Mouse (Mus musculus) thymus, adult 2 months (tissue): ENCODE measurements at regions not wholly inside any gene's neighbourhood (a gene's known extent, or its start where the extent isn't known, plus 50 kb on each side); places are given as distances from the start of the nearest gene placed in this dataset.

Experiments
- DNase-seq: peaks from one replicate; pipeline ENCODE4 v3.0.0; 2021
- H3K27ac ChIP-seq: fragments of 200-500 bp; 2 replicates; pipeline ENCODE4 v1.5.1; 2012; ENCODE audit warnings: low read length, control low read depth; ENCODE audit not compliant: control insufficient read depth, insufficient read depth
- H3K27me3 ChIP-seq: fragments of 200-500 bp; 2 replicates; pipeline ENCODE4 v1.6.1; 2012; ENCODE audit warnings: mild to moderate bottlenecking, low read length, moderate library complexity, mixed read lengths; ENCODE audit not compliant: control insufficient read depth, insufficient read depth
- H3K36me3 ChIP-seq: fragments of 200-500 bp; 2 replicates; pipeline ENCODE4 v1.6.1; 2012; ENCODE audit warnings: mild to moderate bottlenecking, low read length, moderate library complexity; ENCODE audit not compliant: control insufficient read depth, insufficient read depth
- H3K4me1 ChIP-seq: fragments of 200-500 bp; replicated peaks from 2 replicates; pipeline ENCODE4 v1.6.1; 2012; ENCODE audit warnings: low read length; ENCODE audit not compliant: control insufficient read depth, insufficient read depth
- H3K4me3 ChIP-seq: fragments of 200-500 bp; 2 replicates; pipeline ENCODE4 v1.5.1; 2012; ENCODE audit warnings: mild to moderate bottlenecking, low read length, control low read depth, moderate library complexity; ENCODE audit not compliant: control insufficient read depth, insufficient read depth
- CTCF ChIP-seq: fragments of 200-500 bp; IDR thresholded peaks from 2 replicates; pipeline ENCODE4 v1.5.1; 2012; ENCODE audit warnings: mild to moderate bottlenecking, control low read depth, low read length, moderate library complexity, borderline replicate concordance; ENCODE audit not compliant: control insufficient read depth, poor library complexity, insufficient read depth; ENCODE audit errors: extremely low read depth
- POLR2A ChIP-seq: fragments of 200-500 bp; IDR thresholded peaks from 2 replicates; pipeline ENCODE4 v1.6.1; 2012; ENCODE audit warnings: mild to moderate bottlenecking, low read length, control low read depth, moderate library complexity; ENCODE audit not compliant: control insufficient read depth, poor library complexity, insufficient read depth; ENCODE audit errors: extremely low read depth
- WGBS: fragments of 180-500 bp; shearing (Covaris S2); methylation state at CpG from one replicate; pipeline ENCODE4 v1.1.7; 2018; 5-methylcytosine and 5-hydroxymethylcytosine counted together

DNA sequence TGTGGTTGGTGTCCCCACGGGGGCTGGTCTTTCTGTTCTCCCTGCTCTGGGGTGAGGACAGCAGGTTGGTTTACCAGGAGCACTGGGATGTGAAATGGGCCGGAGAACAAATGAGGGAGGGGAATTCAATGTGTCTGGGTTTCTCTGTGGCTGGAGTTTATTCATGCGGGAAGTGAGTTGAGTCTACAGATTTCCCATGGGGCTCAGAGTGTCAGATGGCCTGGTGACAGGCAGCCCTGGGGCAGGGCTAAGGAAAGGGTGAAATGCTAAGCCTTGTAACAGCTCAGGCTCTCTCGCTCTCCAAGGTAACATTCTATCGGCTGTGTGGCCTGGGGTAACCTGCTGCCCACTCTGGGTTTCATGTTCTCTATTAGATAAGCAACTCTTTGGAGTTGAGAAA, 167.5 kb downstream of the Gm26897 start:
- TF ChIP-seq CTCF (no peak), POLR2A (no peak)
- Histone ChIP-seq H3K27me3 (no peaks in the 10 kb centered on the region; the same call in 1 of the 2 replicates), H3K4me1 (no peaks in the 10 kb centered on the region), H3K27ac (no peak overlapping the region), H3K4me3 (no peak overlapping the region), H3K36me3 (no peaks in the 10 kb centered on the region)
- 74% methylated on average over 5 of the region's 5 CpGs for WGBS
- DNase-seq: no peak

GRCm38 (mm10) chr5:111901678-111902077, 168.0 kb downstream of the Gm26897 start:
- no peak for TF ChIP-seq POLR2A
- TF ChIP-seq CTCF: no peak

GRCm38 (mm10) chr5:111908085-111908484, 174.4 kb downstream of the Gm26897 start:
- Histone ChIP-seq H3K4me3 (no peak overlapping the region), H3K4me1 (no peaks in the 10 kb centered on the region; the same call in 1 of the 2 replicates), H3K27me3 (no peaks in the 10 kb centered on the region), H3K36me3 (no peaks in the 10 kb centered on the region), H3K27ac (no peak overlapping the region)
- TF ChIP-seq POLR2A (no peak), CTCF (no peak)
- no peak for DNase-seq
- 93% methylated on average over 14 of the region's 14 CpGs for WGBS

More at GRCm38 (mm10) chr5:111901678-111902077, 168.0 kb downstream of the Gm26897 start:
- no peaks in the 10 kb centered on the region; the same call in 1 of the 2 replicates for H3K27me3 ChIP-seq
- H3K27ac ChIP-seq: no peak overlapping the region
- H3K4me1 ChIP-seq: no peaks in the 10 kb centered on the region
- no peak overlapping the region for H3K4me3 ChIP-seq
- DNase-seq: peak; percentile 65
- 18% methylated on average over 5 of the region's 5 CpGs for WGBS
- H3K36me3 ChIP-seq: no peaks in the 10 kb centered on the region

DNA sequence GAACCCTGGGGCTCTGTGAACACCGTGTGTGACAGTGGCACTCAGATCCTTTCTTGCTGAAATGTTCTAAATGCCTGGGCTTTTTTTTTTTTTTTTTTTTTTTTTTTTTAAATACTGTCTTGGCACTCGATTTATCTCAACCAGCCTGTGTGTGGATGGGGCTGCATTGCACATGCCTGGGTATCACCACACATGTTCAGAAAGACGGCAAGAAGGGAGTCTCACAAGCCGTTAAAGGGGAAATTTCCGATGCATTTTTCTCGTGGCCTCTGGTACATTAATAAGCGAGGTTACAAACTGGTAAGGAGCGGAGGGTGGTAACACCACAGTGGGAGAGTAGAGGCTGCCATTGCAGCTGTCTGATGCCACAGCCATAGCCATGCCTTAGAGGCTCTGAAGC, 176.8 kb downstream of the Gm26897 start:
- DNase-seq: no peak
- WGBS: 69% methylated on average over 8 of the region's 8 CpGs
- Histone ChIP-seq H3K36me3 (no peaks in the 10 kb centered on the region), H3K4me1 (no peaks in the 10 kb centered on the region; the same call in 1 of the 2 replicates), H3K4me3 (no peak overlapping the region), H3K27me3 (no peaks in the 10 kb centered on the region), H3K27ac (no peak overlapping the region)
- no peak for TF ChIP-seq CTCF
- TF ChIP-seq POLR2A: no peak

GRCm38 (mm10) chr5:111913354-111913753, 179.6 kb downstream of the Gm26897 start:
- DNase-seq: no peak
- H3K36me3 ChIP-seq: no peaks in the 10 kb centered on the region
- no peak overlapping the region for H3K27ac ChIP-seq
- TF ChIP-seq CTCF (no peak), POLR2A (no peak)
- 66% methylated on average over 7 of the region's 7 CpGs for WGBS
- H3K27me3 ChIP-seq: no peaks in the 10 kb centered on the region
- H3K4me3 ChIP-seq: no peak overlapping the region
- no peaks in the 10 kb centered on the region; the same call in 1 of the 2 replicates for H3K4me1 ChIP-seq

- no peaks in the 10 kb centered on the region for H3K27me3 ChIP-seq
- H3K4me3 ChIP-seq: no peak overlapping the region
- WGBS: 79% methylated on average over 3 of the region's 3 CpGs
- TF ChIP-seq POLR2A (no peak), CTCF (no peak)
- H3K36me3 ChIP-seq: no peaks in the 10 kb centered on the region
- no peak overlapping the region for H3K27ac ChIP-seq
- no peak for DNase-seq
- no peaks in the 10 kb centered on the region; the same call in 1 of the 2 replicates for H3K4me1 ChIP-seq
Observed at GRCm38 (mm10) chr5:111914296-111914695, 180.6 kb downstream of the Gm26897 start.

DNA sequence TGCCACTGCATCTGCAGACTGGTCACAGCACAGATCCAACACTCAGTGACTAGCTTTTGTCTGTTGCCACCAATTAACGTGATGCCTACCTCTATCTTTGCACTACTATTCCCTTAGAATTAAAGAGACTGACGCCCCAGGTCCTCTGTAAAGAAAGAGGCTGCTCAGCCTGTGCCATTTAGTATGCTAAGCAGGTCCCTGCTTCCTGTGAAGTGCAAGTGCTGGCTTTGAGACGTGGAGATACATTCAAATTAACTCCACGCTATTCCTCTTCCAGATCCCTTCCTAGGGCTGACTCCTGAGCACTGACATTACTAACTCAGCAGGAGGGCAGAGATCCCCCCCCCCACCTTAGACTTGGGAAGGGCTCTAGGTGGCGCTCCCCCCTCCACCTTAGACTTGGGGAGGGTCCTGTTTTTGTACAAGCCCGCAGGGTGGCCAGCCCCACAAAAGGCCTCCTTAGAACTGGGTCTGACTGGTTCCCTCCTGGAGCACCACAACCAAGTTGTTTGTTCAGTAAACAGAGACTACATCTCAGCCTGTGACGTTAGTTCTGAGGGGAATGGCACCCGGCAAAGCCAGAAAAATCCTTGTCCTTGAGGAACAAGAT, 184.0 kb downstream of the Gm26897 start:
- WGBS: 40% methylated on average over 8 of the region's 8 CpGs
- Histone ChIP-seq H3K27me3 (no peaks in the 10 kb centered on the region), H3K27ac (no peak overlapping the region), H3K4me1 (no peaks in the 10 kb centered on the region), H3K36me3 (no peaks in the 10 kb centered on the region), H3K4me3 (no peak overlapping the region)
- DNase-seq: no peak
- TF ChIP-seq CTCF: no peak
- no peak for TF ChIP-seq POLR2A

DNA sequence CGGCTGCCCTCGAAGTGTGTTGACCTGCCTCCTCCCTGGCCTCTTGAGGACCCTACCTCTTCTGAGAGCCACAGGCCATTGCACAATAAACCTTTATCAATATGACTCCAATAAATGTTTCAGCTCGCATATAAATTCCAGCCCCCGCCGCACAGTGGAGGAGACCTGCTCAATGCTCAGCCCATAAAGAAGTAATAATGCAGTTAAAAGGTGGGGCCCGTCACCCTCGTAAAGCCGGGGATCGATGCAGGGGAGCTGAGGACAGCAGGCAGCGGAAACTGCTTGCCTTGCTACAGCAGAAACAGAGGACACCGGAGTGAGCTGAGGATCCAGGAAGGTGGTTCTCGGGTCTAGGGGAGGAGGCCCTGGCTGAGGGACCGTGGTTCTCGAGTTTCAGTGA, 185.2 kb downstream of the Gm26897 start:
- TF ChIP-seq CTCF (no peak), POLR2A (no peak)
- Histone ChIP-seq H3K27ac (no peak overlapping the region), H3K27me3 (no peaks in the 10 kb centered on the region), H3K4me3 (no peak overlapping the region), H3K36me3 (no peaks in the 10 kb centered on the region), H3K4me1 (no peaks in the 10 kb centered on the region)
- WGBS: 73% methylated on average over 14 of the region's 14 CpGs
- no peak for DNase-seq
